Mouse (Mus musculus): ENCODE data around the gene St5. TPM values are rescaled to one million over a fixed set of nuclear protein-coding genes. Genes with fewer than 3 reads are reported as not detected.

The St5 gene
- polyA plus RNA-seq, 1 experiment: 34.6 TPM

DNA sequence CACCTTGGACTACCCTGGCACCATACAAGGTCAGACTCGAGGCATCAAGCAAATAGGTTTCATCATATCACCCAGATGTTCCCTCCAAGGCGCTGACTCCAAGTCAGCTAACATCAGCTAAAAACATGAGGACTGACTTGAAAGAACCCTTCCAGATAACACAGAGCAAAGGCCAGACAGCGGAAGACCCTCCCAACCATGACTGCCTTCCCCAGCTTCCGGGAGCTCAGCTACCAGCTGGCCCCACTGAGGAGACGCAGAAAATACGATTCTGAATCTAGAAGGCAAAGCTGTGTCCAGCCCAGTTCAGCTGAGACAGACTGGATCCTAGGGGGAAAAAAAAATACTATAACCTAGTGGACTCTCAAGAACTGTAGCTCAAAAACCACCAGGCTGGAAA is 114.4 kb downstream of the St5 start:
- no peak overlapping the region for H3K4me3 ChIP-seq (ENCODE audit: extremely low read depth, insufficient read depth, insufficient read length)
- no peak for DNase-seq (ENCODE audit: low read depth in 1 of 2, low spot score in 2 of 2)
- 81% methylated on average over 6 of the region's 6 CpGs for WGBS
- peaks cover 6% of the 10 kb centered on the region; the same call in 1 of the 2 replicates for H3K4me1 ChIP-seq (ENCODE audit: control insufficient read depth, insufficient read depth, insufficient read length)
- no peaks in the 10 kb centered on the region for H3K27me3 ChIP-seq (ENCODE audit: control insufficient read depth, insufficient read depth, low read length)
- no peak overlapping the region for H3K27ac ChIP-seq (ENCODE audit: insufficient read depth, low read length)
- TF ChIP-seq POLR2A (IDR thresholded peaks at IDR 0.05; ENCODE audit: low read depth, low read length) (no peak), CTCF (IDR thresholded peaks at IDR 0.05; ENCODE audit: extremely low read depth, insufficient read depth, insufficient read length, insufficient replicate concordance) (no peak)
- no peaks in the 10 kb centered on the region for H3K36me3 ChIP-seq (ENCODE audit: control insufficient read depth, insufficient read depth, low read length)

DNA sequence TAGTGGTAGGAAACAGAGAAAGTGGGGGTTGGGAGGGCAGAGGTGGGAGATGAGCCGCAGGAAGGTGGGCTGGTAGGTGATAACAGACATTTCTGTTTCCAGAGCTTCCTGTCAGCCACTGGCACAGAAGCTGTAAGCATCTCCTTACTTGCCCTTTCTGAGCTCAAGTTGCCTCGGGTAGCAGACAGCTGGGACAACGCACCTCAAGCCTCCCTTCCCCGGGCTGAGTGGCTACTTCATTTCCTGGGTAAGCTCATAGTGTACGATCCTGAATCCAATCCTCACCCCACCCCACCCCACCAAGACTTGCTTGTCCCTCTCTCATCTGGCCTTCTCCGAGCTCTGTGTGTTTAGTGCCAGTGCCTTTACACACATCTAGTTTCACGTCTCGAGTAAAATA is 115.3 kb downstream of the St5 start:
- WGBS: 53% methylated on average over 8 of the region's 8 CpGs
- no peak overlapping the region for H3K4me3 ChIP-seq (ENCODE audit: extremely low read depth, insufficient read depth, insufficient read length)
- H3K36me3 ChIP-seq (ENCODE audit: control insufficient read depth, insufficient read depth, low read length): no peaks in the 10 kb centered on the region
- no peak for TF ChIP-seq CTCF (IDR thresholded peaks at IDR 0.05; ENCODE audit: extremely low read depth, insufficient read depth, insufficient read length, insufficient replicate concordance)
- no peak for TF ChIP-seq POLR2A (IDR thresholded peaks at IDR 0.05; ENCODE audit: low read depth, low read length)
- H3K4me1 ChIP-seq (ENCODE audit: control insufficient read depth, insufficient read depth, insufficient read length): peaks cover 6% of the 10 kb centered on the region; the same call in 1 of the 2 replicates
- DNase-seq (ENCODE audit: low read depth in 1 of 2, low spot score in 2 of 2): no peak
- H3K27ac ChIP-seq (ENCODE audit: insufficient read depth, low read length): no peak overlapping the region
- no peaks in the 10 kb centered on the region for H3K27me3 ChIP-seq (ENCODE audit: control insufficient read depth, insufficient read depth, low read length)

DNA sequence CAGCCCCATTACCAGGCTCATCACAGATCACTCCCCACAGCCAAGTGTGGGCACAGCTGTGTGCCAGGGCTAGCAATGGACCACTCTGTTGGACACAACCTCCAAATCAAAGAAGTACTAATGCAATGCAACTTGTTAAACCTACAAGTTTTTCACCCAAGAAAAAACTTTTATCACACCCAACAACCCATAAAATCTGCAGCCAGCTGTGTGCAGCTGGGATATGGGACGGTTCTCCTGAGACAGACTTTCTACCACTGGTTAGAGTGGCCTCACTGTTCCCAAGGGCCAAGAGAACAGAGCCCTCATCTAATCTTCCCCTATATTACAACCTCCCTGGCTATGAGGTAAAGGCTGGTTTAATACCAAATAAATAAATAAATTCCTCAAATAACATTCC is 118.9 kb downstream of the St5 start:
- H3K27me3 ChIP-seq (ENCODE audit: control insufficient read depth, insufficient read depth, low read length): no peaks in the 10 kb centered on the region
- 77% methylated on average over 1 of the region's 1 CpGs for WGBS
- no peak for TF ChIP-seq POLR2A (IDR thresholded peaks at IDR 0.05; ENCODE audit: low read depth, low read length)
- TF ChIP-seq CTCF (IDR thresholded peaks at IDR 0.05; ENCODE audit: extremely low read depth, insufficient read depth, insufficient read length, insufficient replicate concordance): no peak
- H3K4me1 ChIP-seq (ENCODE audit: control insufficient read depth, insufficient read depth, insufficient read length): peaks cover under 1% of the 10 kb centered on the region; the same call in 1 of the 2 replicates
- no peaks in the 10 kb centered on the region for H3K36me3 ChIP-seq (ENCODE audit: control insufficient read depth, insufficient read depth, low read length)
- no peak overlapping the region for H3K4me3 ChIP-seq (ENCODE audit: extremely low read depth, insufficient read depth, insufficient read length)
- DNase-seq (ENCODE audit: low read depth in 1 of 2, low spot score in 2 of 2): no peak
- no peak overlapping the region for H3K27ac ChIP-seq (ENCODE audit: insufficient read depth, low read length)

DNA sequence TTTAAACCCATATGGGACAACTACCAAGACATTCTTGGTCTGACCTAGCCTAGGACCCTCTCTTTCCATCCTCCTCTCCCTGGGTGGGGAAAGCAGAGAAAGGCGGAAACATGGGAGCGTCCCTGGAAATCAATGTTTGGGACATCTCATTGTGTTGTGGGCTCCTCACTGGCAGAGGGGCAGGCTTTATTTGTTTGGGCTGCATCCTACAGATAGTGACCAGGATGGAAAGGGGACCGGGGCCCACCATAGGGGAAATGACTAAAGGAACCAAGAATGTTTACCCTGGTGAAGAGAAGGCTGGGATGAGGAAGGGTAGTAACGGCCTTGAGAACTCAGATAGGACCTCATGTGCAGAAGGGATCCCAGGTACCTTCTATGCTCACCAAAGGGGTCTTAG is 122.9 kb downstream of the St5 start:
- TF ChIP-seq POLR2A (IDR thresholded peaks at IDR 0.05; ENCODE audit: low read depth, low read length): no peak
- no peak for TF ChIP-seq CTCF (IDR thresholded peaks at IDR 0.05; ENCODE audit: extremely low read depth, insufficient read depth, insufficient read length, insufficient replicate concordance)
- no peaks in the 10 kb centered on the region for H3K36me3 ChIP-seq (ENCODE audit: control insufficient read depth, insufficient read depth, low read length)
- 90% methylated on average over 4 of the region's 4 CpGs for WGBS

DNA sequence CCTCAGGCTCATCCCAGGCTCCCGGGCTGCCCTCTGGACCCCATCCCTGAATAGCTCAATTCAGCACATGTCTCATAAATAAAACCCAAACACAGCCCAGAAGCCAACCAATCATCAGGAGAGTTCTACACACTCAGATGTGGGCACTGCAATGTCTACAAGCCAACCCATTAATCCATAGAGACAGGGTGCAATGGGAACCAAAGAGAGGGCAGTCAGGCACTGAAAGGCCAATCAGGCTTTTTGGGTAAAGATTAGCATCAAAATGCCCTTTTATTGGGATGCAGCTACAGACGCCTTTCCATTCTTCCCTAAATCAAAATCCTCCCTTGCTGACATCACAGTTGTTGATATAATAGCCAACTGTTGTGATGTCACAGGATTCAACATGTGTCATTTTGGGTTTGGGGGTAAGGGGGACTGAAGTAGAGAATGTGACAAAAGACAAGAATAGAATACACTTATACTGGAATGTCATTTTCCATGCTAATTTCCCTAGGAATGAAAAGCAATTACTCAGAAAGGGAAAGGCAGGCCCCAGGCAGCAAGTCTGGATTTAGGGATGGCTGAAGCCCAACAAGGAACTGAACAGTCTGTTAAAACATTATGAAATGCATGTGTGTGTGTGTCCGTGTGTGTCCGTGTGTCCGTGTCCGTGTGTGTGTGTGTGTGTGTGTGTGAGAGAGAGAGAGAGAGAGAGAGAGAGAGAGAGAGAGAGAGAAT is 123.7 kb downstream of the St5 start:
- Histone ChIP-seq H3K4me1 (ENCODE audit: control insufficient read depth, insufficient read depth, insufficient read length) (no peaks in the 10 kb centered on the region), H3K4me3 (ENCODE audit: extremely low read depth, insufficient read depth, insufficient read length) (no peak overlapping the region), H3K27me3 (ENCODE audit: control insufficient read depth, insufficient read depth, low read length) (no peaks in the 10 kb centered on the region), H3K27ac (ENCODE audit: insufficient read depth, low read length) (no peak overlapping the region), H3K36me3 (ENCODE audit: control insufficient read depth, insufficient read depth, low read length) (no peaks in the 10 kb centered on the region)
- no peak for DNase-seq (ENCODE audit: low read depth in 1 of 2, low spot score in 2 of 2)
- TF ChIP-seq CTCF (IDR thresholded peaks at IDR 0.05; ENCODE audit: extremely low read depth, insufficient read depth, insufficient read length, insufficient replicate concordance): no peak
- no peak for TF ChIP-seq POLR2A (IDR thresholded peaks at IDR 0.05; ENCODE audit: low read depth, low read length)
- WGBS: 79% methylated on average over 6 of the region's 6 CpGs

More for the DNA sequence above, 122.9 kb downstream of the St5 start:
- no peaks in the 10 kb centered on the region for H3K27me3 ChIP-seq (ENCODE audit: control insufficient read depth, insufficient read depth, low read length)
- H3K4me1 ChIP-seq (ENCODE audit: control insufficient read depth, insufficient read depth, insufficient read length): no peaks in the 10 kb centered on the region
- H3K4me3 ChIP-seq (ENCODE audit: extremely low read depth, insufficient read depth, insufficient read length): no peak overlapping the region
- H3K27ac ChIP-seq (ENCODE audit: insufficient read depth, low read length): no peak overlapping the region
- no peak for DNase-seq (ENCODE audit: low read depth in 1 of 2, low spot score in 2 of 2)

DNA sequence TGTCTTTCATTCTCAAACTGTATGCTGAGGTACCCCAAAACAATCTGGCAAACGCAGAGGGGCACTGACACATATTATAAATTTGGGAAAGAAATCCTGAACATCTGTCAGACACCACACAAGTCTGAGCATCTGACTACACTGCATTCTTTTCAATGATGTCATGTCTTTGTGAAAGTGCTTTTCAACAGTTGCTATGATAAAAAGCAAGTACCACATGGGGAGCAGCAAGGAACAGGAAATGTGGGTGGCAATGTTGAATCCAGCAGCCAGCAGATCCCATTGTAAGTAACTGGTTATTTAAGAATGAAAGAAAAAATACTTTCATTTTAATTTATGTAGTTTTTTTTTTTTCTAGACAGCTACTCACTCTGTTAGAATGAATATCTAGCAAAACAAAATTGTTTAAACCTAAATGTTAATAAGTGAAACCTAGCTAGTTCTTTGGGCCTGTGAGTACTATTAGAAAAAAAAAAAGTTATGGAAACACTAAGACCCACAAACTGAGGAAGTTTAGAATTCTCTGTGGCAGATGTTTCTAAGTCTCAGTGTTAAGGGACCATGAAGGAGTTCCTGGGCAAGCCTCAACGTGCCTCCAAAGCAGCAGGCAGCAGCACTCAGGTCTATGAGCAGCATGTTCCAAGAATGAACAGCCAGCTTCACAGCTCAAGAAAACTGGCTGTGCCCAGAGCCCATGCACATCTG is 124.4 kb downstream of the St5 start:
- no peak for TF ChIP-seq CTCF (IDR thresholded peaks at IDR 0.05; ENCODE audit: extremely low read depth, insufficient read depth, insufficient read length, insufficient replicate concordance)
- TF ChIP-seq POLR2A (IDR thresholded peaks at IDR 0.05; ENCODE audit: low read depth, low read length): no peak
- no peaks in the 10 kb centered on the region for H3K4me1 ChIP-seq (ENCODE audit: control insufficient read depth, insufficient read depth, insufficient read length)
- H3K27ac ChIP-seq (ENCODE audit: insufficient read depth, low read length): no peak overlapping the region
- no peak for DNase-seq (ENCODE audit: low read depth in 1 of 2, low spot score in 2 of 2)
- H3K4me3 ChIP-seq (ENCODE audit: extremely low read depth, insufficient read depth, insufficient read length): no peak overlapping the region
- H3K27me3 ChIP-seq (ENCODE audit: control insufficient read depth, insufficient read depth, low read length): no peaks in the 10 kb centered on the region
- WGBS: 50% methylated on average over 2 of the region's 2 CpGs
- no peaks in the 10 kb centered on the region for H3K36me3 ChIP-seq (ENCODE audit: control insufficient read depth, insufficient read depth, low read length)

All from spleen, adult 2 months (tissue).